Mouse (Mus musculus) thymus, adult 2 months (tissue): ENCODE measurements around the gene Foxred1. TPM values are rescaled to one million over a fixed set of nuclear protein-coding genes. Genes with fewer than 3 reads are reported as not detected.
A peak's percentile ranks its signal among the peaks of the same experiment; 100 is the strongest.

Experiments
- DNase-seq: peaks from one replicate; pipeline ENCODE4 v3.0.0; 2021
- H3K27ac ChIP-seq: fragments of 200-500 bp; 2 replicates; pipeline ENCODE4 v1.5.1; 2012; ENCODE audit warnings: low read length, control low read depth; ENCODE audit not compliant: control insufficient read depth, insufficient read depth
- H3K27me3 ChIP-seq: fragments of 200-500 bp; 2 replicates; pipeline ENCODE4 v1.6.1; 2012; ENCODE audit warnings: mild to moderate bottlenecking, low read length, moderate library complexity, mixed read lengths; ENCODE audit not compliant: control insufficient read depth, insufficient read depth
- H3K36me3 ChIP-seq: fragments of 200-500 bp; 2 replicates; pipeline ENCODE4 v1.6.1; 2012; ENCODE audit warnings: mild to moderate bottlenecking, low read length, moderate library complexity; ENCODE audit not compliant: control insufficient read depth, insufficient read depth
- H3K4me1 ChIP-seq: fragments of 200-500 bp; replicated peaks from 2 replicates; pipeline ENCODE4 v1.6.1; 2012; ENCODE audit warnings: low read length; ENCODE audit not compliant: control insufficient read depth, insufficient read depth
- H3K4me3 ChIP-seq: fragments of 200-500 bp; 2 replicates; pipeline ENCODE4 v1.5.1; 2012; ENCODE audit warnings: mild to moderate bottlenecking, low read length, control low read depth, moderate library complexity; ENCODE audit not compliant: control insufficient read depth, insufficient read depth
- CTCF ChIP-seq: fragments of 200-500 bp; IDR thresholded peaks from 2 replicates; pipeline ENCODE4 v1.5.1; 2012; ENCODE audit warnings: mild to moderate bottlenecking, control low read depth, low read length, moderate library complexity, borderline replicate concordance; ENCODE audit not compliant: control insufficient read depth, poor library complexity, insufficient read depth; ENCODE audit errors: extremely low read depth
- POLR2A ChIP-seq: fragments of 200-500 bp; IDR thresholded peaks from 2 replicates; pipeline ENCODE4 v1.6.1; 2012; ENCODE audit warnings: mild to moderate bottlenecking, low read length, control low read depth, moderate library complexity; ENCODE audit not compliant: control insufficient read depth, poor library complexity, insufficient read depth; ENCODE audit errors: extremely low read depth
- WGBS: fragments of 180-500 bp; shearing (Covaris S2); methylation state at CpG from one replicate; pipeline ENCODE4 v1.1.7; 2018; 5-methylcytosine and 5-hydroxymethylcytosine counted together
- polyA plus RNA-seq: library from polyadenylated mRNA; depleted of rRNA; stranded (reverse); fragments of >200 nt; gene quantifications from 2 replicates; pipeline ENCODE4 v1.2.3, GENCODE M21; 2012

Gene Foxred1
- polyA plus RNA-seq, 1 experiment, result 28.5 TPM

DNA sequence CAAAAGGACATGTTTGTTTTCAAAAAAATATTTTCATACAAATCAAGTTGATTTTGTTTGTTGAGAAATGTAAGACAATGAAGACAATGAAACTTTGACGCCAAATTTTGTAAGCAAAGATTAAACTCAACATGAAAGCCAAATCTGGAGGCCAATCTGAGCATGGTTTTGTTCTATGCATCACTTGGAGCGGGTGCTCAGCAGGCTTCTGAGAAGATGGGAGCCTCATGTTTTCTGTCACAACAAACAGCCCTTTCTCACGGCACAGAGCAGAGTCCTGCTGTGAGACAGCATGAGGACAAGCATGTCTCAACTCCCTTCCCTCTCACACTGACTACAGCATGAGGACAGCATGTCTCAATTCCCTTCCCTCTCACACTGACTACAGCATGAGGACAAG is 25.1 kb upstream of the Foxred1 start:
- no peaks in the 10 kb centered on the region for H3K27me3 ChIP-seq
- peaks cover 11% of the 10 kb centered on the region for H3K36me3 ChIP-seq
- DNase-seq, result no peak
- TF ChIP-seq POLR2A, result no peak
- TF ChIP-seq CTCF, result no peak
- no peak overlapping the region for H3K4me3 ChIP-seq
- H3K4me1 ChIP-seq, result no peaks in the 10 kb centered on the region
- H3K27ac ChIP-seq, result no peak overlapping the region
- 88% methylated on average over 3 of the region's 3 CpGs for WGBS

GRCm38 (mm10) chr9:35228671-35229070 is 17.8 kb upstream of the Foxred1 start:
- no peak for DNase-seq
- Histone ChIP-seq H3K36me3 (peaks cover 2% of the 10 kb centered on the region), H3K4me3 (no peak overlapping the region), H3K27me3 (no peaks in the 10 kb centered on the region), H3K4me1 (no peaks in the 10 kb centered on the region), H3K27ac (no peak overlapping the region)
- WGBS, result 98% methylated on average over 3 of the region's 3 CpGs
- no peak for TF ChIP-seq POLR2A
- TF ChIP-seq CTCF, result no peak

DNA sequence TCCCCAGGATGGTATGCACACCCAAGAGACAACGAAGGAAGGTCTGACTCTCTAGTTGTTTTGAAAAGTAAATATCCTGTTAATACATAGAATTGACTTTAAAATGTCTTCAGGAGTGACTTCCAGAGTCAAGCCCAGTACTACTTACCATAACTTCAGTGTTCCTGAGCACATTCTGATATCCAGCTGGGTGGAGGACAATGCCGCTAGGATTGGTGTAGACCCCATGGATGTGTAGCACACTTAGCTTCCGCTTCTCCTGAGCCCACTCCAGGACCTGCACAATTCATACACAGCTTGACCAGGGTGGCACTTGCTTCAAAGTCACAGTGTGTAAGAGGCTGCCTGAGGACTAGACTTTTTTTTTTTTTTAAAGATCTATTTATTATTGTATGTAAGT is 12.6 kb upstream of the Foxred1 start:
- 97% methylated on average over 3 of the region's 3 CpGs for WGBS
- DNase-seq, result no peak
- Histone ChIP-seq H3K4me1 (no peaks in the 10 kb centered on the region), H3K27me3 (no peaks in the 10 kb centered on the region), H3K4me3 (no peak overlapping the region), H3K36me3 (peaks cover 19% of the 10 kb centered on the region), H3K27ac (no peak overlapping the region)
- TF ChIP-seq POLR2A (no peak), CTCF (no peak)

DNA sequence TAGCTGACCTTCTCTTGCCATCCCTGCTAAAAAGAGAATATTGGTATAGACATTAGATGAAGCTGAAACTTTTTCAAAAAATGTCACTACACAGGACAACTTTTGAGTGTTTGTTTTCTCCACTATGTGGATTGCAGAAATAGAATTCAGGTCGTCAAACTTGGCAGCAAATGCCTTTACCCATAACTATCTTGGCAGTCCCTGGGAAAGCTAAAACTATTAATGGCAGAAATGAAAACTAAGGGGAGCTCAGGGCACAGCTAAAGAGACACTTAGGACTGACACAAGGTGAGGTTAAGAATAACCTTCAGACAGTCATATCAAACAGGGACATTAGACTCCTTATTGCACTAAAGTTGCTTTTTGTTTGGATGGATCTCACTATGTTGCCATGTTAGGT is 7.1 kb upstream of the Foxred1 start:
- no peak for DNase-seq
- no peak overlapping the region for H3K27ac ChIP-seq
- 82% methylated on average over 1 of the region's 1 CpGs for WGBS
- no peaks in the 10 kb centered on the region for H3K4me1 ChIP-seq
- no peak for TF ChIP-seq POLR2A
- TF ChIP-seq CTCF, result no peak
- no peak overlapping the region for H3K4me3 ChIP-seq
- H3K36me3 ChIP-seq, result peaks cover 58% of the 10 kb centered on the region
- H3K27me3 ChIP-seq, result no peaks in the 10 kb centered on the region

GRCm38 (mm10) chr9:35211573-35212511 is 987 bp upstream of the Foxred1 start:
- peak overlapping the region; percentile 35; the same call in 1 of the 2 replicates for H3K27ac ChIP-seq
- WGBS, result 34% methylated on average over 26 of the region's 26 CpGs
- H3K4me1 ChIP-seq, result peaks cover 3% of the 10 kb centered on the region
- no peak for DNase-seq
- TF ChIP-seq POLR2A (no peak), CTCF (no peak)
- H3K4me3 ChIP-seq, result peak overlapping the region; percentile 82
- H3K27me3 ChIP-seq, result no peaks in the 10 kb centered on the region
- H3K36me3 ChIP-seq, result peaks cover 37% of the 10 kb centered on the region

GRCm38 (mm10) chr9:35204421-35204820 is 6.4 kb downstream of the Foxred1 start:
- no peak overlapping the region for H3K27ac ChIP-seq
- H3K36me3 ChIP-seq, result peaks cover 15% of the 10 kb centered on the region; the same call in 1 of the 2 replicates
- no peak for DNase-seq
- TF ChIP-seq CTCF (no peak), POLR2A (no peak)
- WGBS, result 95% methylated on average over 2 of the region's 2 CpGs
- H3K4me3 ChIP-seq, result no peak overlapping the region
- peaks cover 11% of the 10 kb centered on the region for H3K4me1 ChIP-seq
- no peaks in the 10 kb centered on the region for H3K27me3 ChIP-seq
